Mouse (Mus musculus): ENCODE measurements around the gene Postn.

DNA sequence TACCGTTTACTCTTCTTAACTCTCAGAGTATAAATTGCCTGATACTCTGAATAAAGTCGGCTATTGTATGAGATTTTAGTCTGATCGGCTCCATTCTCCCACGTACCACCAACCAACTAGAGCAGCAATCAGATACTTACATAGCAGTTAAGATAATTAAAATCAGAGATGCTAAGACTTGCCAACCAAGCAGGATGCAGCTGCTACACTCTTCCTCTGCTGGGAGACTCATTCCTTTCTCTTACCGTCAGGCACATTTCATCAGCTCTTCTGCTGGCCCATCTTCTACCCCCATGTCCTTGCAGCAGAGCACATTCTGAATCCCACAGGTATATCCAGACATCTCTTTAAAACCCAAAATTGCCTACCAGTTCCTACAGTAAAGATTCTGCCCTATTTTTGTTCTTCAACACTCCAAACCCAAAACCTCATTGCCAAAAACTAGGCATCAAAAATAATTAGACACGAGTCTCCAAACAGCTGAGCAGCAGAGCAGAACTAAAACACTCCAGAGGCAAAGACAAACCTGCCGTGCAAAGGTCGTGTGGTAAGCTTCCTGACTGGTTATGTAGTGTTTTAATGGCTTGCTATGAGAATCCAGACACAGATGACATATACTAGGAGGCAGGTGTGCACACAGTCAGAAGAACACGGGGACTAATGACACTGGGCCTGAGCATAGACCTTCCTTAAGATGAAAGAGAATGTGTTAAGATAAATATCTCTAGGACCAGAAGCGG, 59.5 kb downstream of the Postn start:
- TF ChIP-seq CTCF (IDR thresholded peaks at IDR 0.05; ENCODE audit: low read depth, low read length) (no peak), POLR2A (IDR thresholded peaks at IDR 0.05; ENCODE audit: extremely low read depth, insufficient read depth, low read length) (no peak)

All from liver, adult 2 months (tissue).